Mouse (Mus musculus): ENCODE measurements around the gene Zbtb34. TPM values are rescaled to one million over a fixed set of nuclear protein-coding genes. Genes with fewer than 3 reads are reported as not detected.

Gene Zbtb34
- polyA plus RNA-seq, 1 experiment from 2014 or later: 3.8 TPM

GRCm38 (mm10) chr2:33461066-33461465, 29.9 kb upstream of the Zbtb34 start:
- H3K27ac ChIP-seq (ENCODE audit: low read length): no peak overlapping the region
- H3K27me3 ChIP-seq (ENCODE audit: control insufficient read depth, insufficient read depth, low read length): no peaks in the 10 kb centered on the region
- peaks cover 5% of the 10 kb centered on the region for H3K4me1 ChIP-seq (ENCODE audit: control insufficient read depth, insufficient read depth, low read length)
- H3K36me3 ChIP-seq (ENCODE audit: control insufficient read depth, insufficient read depth): peaks cover 32% of the 10 kb centered on the region
- no peak overlapping the region for H3K4me2 ChIP-seq (ENCODE audit: low read depth, low read length)
- no peak for ATAC-seq (replicated peaks; ENCODE audit: extremely low read depth, insufficient read depth, low FRiP score)
- H3K9ac ChIP-seq (ENCODE audit: low read length): no peak overlapping the region
- H3K4me3 ChIP-seq (ENCODE audit: low read length): no peak overlapping the region
- WGBS: 84% methylated on average over 1 of the region's 1 CpGs
- H3K9me3 ChIP-seq (replicated peaks; ENCODE audit: control insufficient read depth, low read length): no peaks in the 10 kb centered on the region

GRCm38 (mm10) chr2:33459660-33460059, 28.5 kb upstream of the Zbtb34 start:
- H3K27me3 ChIP-seq (ENCODE audit: control insufficient read depth, insufficient read depth, low read length): no peaks in the 10 kb centered on the region
- no peaks in the 10 kb centered on the region for H3K4me1 ChIP-seq (ENCODE audit: control insufficient read depth, insufficient read depth, low read length)
- no peak overlapping the region for H3K4me3 ChIP-seq (ENCODE audit: low read length)
- H3K9me3 ChIP-seq (replicated peaks; ENCODE audit: control insufficient read depth, low read length): no peaks in the 10 kb centered on the region
- H3K36me3 ChIP-seq (ENCODE audit: control insufficient read depth, insufficient read depth): peaks cover 35% of the 10 kb centered on the region
- no peak overlapping the region for H3K9ac ChIP-seq (ENCODE audit: low read length)
- ATAC-seq (replicated peaks; ENCODE audit: extremely low read depth, insufficient read depth, low FRiP score): no peak
- WGBS: 59% methylated on average over 4 of the region's 4 CpGs
- no peak overlapping the region for H3K27ac ChIP-seq (ENCODE audit: low read length)
- H3K4me2 ChIP-seq (ENCODE audit: low read depth, low read length): no peak overlapping the region

DNA sequence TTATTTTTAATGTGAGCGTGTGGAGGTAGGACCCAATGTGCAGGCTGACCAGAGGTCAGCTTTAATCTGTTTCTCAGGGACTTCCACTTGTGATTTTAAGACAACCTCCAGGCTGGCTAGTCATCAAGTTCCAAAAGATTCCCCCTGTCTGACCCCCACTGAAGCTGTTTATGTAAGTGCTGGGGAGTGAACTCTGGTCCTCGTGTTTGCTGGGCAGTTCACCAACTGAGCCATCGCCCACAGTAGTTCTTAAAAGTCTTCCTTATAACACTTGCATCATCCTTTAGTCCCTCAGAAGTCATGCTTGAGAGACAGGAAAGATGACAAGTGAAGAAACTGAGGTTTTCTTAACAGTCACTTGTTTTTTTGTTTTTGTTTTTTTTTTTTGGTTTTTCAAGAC, 25.6 kb upstream of the Zbtb34 start:
- no peak overlapping the region for H3K27ac ChIP-seq (ENCODE audit: low read length)
- ATAC-seq (replicated peaks; ENCODE audit: extremely low read depth, insufficient read depth, low FRiP score): no peak
- no peaks in the 10 kb centered on the region for H3K27me3 ChIP-seq (ENCODE audit: control insufficient read depth, insufficient read depth, low read length)
- H3K36me3 ChIP-seq (ENCODE audit: control insufficient read depth, insufficient read depth): peaks cover 36% of the 10 kb centered on the region
- no peak overlapping the region for H3K4me3 ChIP-seq (ENCODE audit: low read length)
- H3K4me1 ChIP-seq (ENCODE audit: control insufficient read depth, insufficient read depth, low read length): peaks cover 18% of the 10 kb centered on the region
- no peak overlapping the region for H3K9ac ChIP-seq (ENCODE audit: low read length)
- H3K9me3 ChIP-seq (replicated peaks; ENCODE audit: control insufficient read depth, low read length): no peaks in the 10 kb centered on the region
- H3K4me2 ChIP-seq (ENCODE audit: low read depth, low read length): no peak overlapping the region
- 67% methylated on average over 3 of the region's 3 CpGs for WGBS

DNA sequence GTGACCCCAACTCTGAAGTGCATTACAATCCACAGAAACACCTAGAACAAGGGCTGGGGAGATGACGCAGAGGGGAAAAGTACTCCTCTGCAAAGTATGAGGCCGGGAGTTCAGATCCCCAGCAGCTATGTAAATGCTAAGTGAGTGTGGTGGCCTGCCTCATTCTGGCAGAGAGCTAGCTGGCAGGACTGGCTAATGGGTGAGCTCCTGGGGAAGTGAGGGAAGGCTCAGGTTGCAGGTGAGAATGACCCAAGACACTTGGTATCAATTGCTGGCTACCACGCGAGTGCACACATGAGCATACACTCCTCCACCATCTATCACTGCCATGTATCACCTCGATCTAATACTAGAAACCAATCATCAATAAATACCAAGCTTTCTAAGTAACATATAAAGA, 25.1 kb upstream of the Zbtb34 start:
- Histone ChIP-seq H3K4me1 (ENCODE audit: control insufficient read depth, insufficient read depth, low read length) (peaks cover 18% of the 10 kb centered on the region), H3K9me3 (replicated peaks; ENCODE audit: control insufficient read depth, low read length) (no peaks in the 10 kb centered on the region), H3K4me2 (ENCODE audit: low read depth, low read length) (no peak overlapping the region), H3K27me3 (ENCODE audit: control insufficient read depth, insufficient read depth, low read length) (no peaks in the 10 kb centered on the region), H3K9ac (ENCODE audit: low read length) (no peak overlapping the region), H3K27ac (ENCODE audit: low read length) (no peak overlapping the region), H3K36me3 (ENCODE audit: control insufficient read depth, insufficient read depth) (peaks cover 35% of the 10 kb centered on the region), H3K4me3 (ENCODE audit: low read length) (no peak overlapping the region)
- 91% methylated on average over 5 of the region's 5 CpGs for WGBS
- ATAC-seq (replicated peaks; ENCODE audit: extremely low read depth, insufficient read depth, low FRiP score): no peak

DNA sequence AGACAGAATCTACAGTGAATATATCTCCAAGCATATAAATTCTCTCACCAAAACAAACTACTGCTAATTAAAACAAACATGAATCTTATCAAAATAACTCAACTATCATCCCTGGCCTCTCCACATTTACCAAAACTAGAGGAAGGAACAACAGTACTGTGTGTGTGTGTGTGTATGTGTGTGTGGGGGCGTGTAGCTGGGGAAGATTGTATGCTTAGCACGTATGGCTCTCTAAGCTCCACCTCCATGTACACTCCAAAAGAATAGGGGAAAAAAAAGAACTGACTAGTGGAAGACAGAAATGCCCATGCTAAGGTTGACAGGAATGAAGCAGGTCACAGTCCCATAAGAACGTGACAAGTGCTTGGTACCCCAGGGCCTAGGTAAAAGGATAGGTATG, 24.2 kb upstream of the Zbtb34 start:
- H3K27me3 ChIP-seq (ENCODE audit: control insufficient read depth, insufficient read depth, low read length): no peaks in the 10 kb centered on the region
- H3K9ac ChIP-seq (ENCODE audit: low read length): no peak overlapping the region
- no peak for ATAC-seq (replicated peaks; ENCODE audit: extremely low read depth, insufficient read depth, low FRiP score)
- H3K4me1 ChIP-seq (ENCODE audit: control insufficient read depth, insufficient read depth, low read length): peaks cover 18% of the 10 kb centered on the region
- H3K9me3 ChIP-seq (replicated peaks; ENCODE audit: control insufficient read depth, low read length): no peaks in the 10 kb centered on the region
- no peak overlapping the region for H3K27ac ChIP-seq (ENCODE audit: low read length)
- H3K36me3 ChIP-seq (ENCODE audit: control insufficient read depth, insufficient read depth): peaks cover 36% of the 10 kb centered on the region
- H3K4me2 ChIP-seq (ENCODE audit: low read depth, low read length): no peak overlapping the region
- 69% methylated on average over 3 of the region's 3 CpGs for WGBS
- no peak overlapping the region for H3K4me3 ChIP-seq (ENCODE audit: low read length)

DNA sequence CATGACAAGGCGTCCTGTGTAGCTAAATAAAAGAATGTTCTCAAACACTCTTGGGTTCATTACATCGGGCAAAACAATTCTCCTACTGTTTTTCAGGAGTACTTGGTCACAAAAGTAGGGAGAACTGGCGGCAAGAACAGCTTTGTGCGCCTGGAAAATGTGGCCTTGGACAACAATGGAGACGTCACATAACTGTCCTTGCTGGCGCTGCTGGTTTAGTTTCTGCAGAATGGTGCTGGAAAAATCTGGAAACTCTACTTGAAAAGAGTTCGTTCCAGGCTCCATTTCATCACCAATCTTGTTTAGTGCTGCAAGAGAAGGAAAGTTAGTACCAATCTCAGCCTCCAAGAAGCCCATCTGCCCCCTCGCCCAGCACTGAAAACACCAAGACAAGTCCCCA, 23.7 kb upstream of the Zbtb34 start:
- no peak overlapping the region for H3K4me3 ChIP-seq (ENCODE audit: low read length)
- H3K36me3 ChIP-seq (ENCODE audit: control insufficient read depth, insufficient read depth): peaks cover 36% of the 10 kb centered on the region
- no peak overlapping the region for H3K4me2 ChIP-seq (ENCODE audit: low read depth, low read length)
- 89% methylated on average over 8 of the region's 8 CpGs for WGBS
- H3K27me3 ChIP-seq (ENCODE audit: control insufficient read depth, insufficient read depth, low read length): no peaks in the 10 kb centered on the region
- H3K9me3 ChIP-seq (replicated peaks; ENCODE audit: control insufficient read depth, low read length): no peaks in the 10 kb centered on the region
- H3K9ac ChIP-seq (ENCODE audit: low read length): no peak overlapping the region
- no peak overlapping the region for H3K27ac ChIP-seq (ENCODE audit: low read length)
- no peak for ATAC-seq (replicated peaks; ENCODE audit: extremely low read depth, insufficient read depth, low FRiP score)
- H3K4me1 ChIP-seq (ENCODE audit: control insufficient read depth, insufficient read depth, low read length): peaks cover 18% of the 10 kb centered on the region

DNA sequence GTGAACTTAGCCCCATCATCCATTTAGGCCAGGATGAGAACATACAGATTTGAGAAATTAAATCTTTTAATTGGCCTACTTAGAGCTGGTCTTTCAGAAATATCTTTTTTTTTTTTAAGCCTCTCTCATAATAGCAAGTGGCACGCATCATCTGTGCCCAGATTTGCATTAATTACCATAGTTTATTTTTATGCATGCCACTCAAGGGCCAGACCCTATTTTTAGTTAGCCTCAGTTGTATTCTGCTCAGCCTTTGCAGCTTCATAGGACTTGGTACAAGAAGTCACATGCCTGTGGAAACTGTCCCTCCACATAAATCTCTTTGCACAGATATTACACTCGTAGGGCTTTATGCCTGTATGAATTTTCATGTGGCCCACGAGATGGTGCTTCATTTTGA, 22.4 kb upstream of the Zbtb34 start:
- Histone ChIP-seq H3K36me3 (ENCODE audit: control insufficient read depth, insufficient read depth) (peaks cover 33% of the 10 kb centered on the region), H3K4me3 (ENCODE audit: low read length) (no peak overlapping the region), H3K4me1 (ENCODE audit: control insufficient read depth, insufficient read depth, low read length) (peaks cover 18% of the 10 kb centered on the region), H3K27ac (ENCODE audit: low read length) (no peak overlapping the region), H3K9ac (ENCODE audit: low read length) (no peak overlapping the region), H3K9me3 (replicated peaks; ENCODE audit: control insufficient read depth, low read length) (no peaks in the 10 kb centered on the region), H3K4me2 (ENCODE audit: low read depth, low read length) (no peak overlapping the region), H3K27me3 (ENCODE audit: control insufficient read depth, insufficient read depth, low read length) (no peaks in the 10 kb centered on the region)
- 80% methylated on average over 3 of the region's 3 CpGs for WGBS
- ATAC-seq (replicated peaks; ENCODE audit: extremely low read depth, insufficient read depth, low FRiP score): no peak

DNA sequence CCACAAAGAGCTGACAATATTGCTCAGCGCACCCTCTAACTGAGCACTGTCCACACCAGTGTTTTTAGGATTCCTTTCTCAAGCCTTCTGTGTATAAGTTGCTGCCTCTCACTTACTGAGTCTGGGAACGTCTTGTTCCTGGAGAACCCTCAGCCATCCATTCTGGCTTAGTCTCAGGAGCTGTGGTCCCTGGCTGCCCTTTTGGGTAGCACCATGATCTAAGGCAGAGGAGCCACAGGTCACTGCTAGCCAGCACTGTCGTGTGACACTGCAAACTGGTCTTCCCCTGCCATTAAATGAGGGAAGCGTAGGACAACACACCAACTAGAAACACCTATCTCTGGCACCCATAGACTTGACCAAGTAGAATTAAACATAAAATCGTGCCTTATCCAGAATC, 21.6 kb upstream of the Zbtb34 start:
- Histone ChIP-seq H3K27me3 (ENCODE audit: control insufficient read depth, insufficient read depth, low read length) (no peaks in the 10 kb centered on the region), H3K27ac (ENCODE audit: low read length) (peak overlapping the region; percentile 69), H3K4me3 (ENCODE audit: low read length) (no peak overlapping the region), H3K4me1 (ENCODE audit: control insufficient read depth, insufficient read depth, low read length) (peaks cover 18% of the 10 kb centered on the region), H3K9me3 (replicated peaks; ENCODE audit: control insufficient read depth, low read length) (no peaks in the 10 kb centered on the region), H3K9ac (ENCODE audit: low read length) (no peak overlapping the region), H3K36me3 (ENCODE audit: control insufficient read depth, insufficient read depth) (peaks cover 33% of the 10 kb centered on the region), H3K4me2 (ENCODE audit: low read depth, low read length) (no peak overlapping the region)
- no peak for ATAC-seq (replicated peaks; ENCODE audit: extremely low read depth, insufficient read depth, low FRiP score)
- WGBS: 86% methylated on average over 5 of the region's 5 CpGs

DNA sequence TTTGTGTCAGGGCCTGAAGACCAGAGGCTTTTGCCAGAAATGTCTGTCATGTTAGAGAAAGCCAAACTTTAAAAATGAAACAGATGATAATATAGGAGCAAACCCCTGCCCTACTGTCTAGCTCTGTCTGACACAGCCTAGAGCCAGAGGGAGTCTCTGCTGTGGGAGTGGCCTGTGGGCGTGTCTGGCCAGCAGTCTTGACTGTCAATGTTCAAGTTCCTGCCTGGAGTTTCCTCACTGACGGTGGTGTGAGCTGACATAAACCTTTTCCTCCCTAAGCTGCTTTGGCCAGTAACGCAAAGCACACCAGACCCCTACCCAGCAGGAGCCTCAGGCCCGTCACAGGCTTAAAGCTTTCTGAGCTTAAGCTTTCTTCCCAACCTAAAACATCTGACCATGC, 21.0 kb upstream of the Zbtb34 start:
- Histone ChIP-seq H3K9me3 (replicated peaks; ENCODE audit: control insufficient read depth, low read length) (no peaks in the 10 kb centered on the region), H3K4me3 (ENCODE audit: low read length) (no peak overlapping the region), H3K36me3 (ENCODE audit: control insufficient read depth, insufficient read depth) (peaks cover 33% of the 10 kb centered on the region), H3K27me3 (ENCODE audit: control insufficient read depth, insufficient read depth, low read length) (no peaks in the 10 kb centered on the region), H3K4me2 (ENCODE audit: low read depth, low read length) (no peak overlapping the region), H3K27ac (ENCODE audit: low read length) (peak overlapping the region; percentile 69), H3K4me1 (ENCODE audit: control insufficient read depth, insufficient read depth, low read length) (peaks cover 18% of the 10 kb centered on the region), H3K9ac (ENCODE audit: low read length) (no peak overlapping the region)
- ATAC-seq (replicated peaks; ENCODE audit: extremely low read depth, insufficient read depth, low FRiP score): peak; percentile 52
- 22% methylated on average over 4 of the region's 4 CpGs for WGBS
